In genomic region chr7:110288731-110289191, GRCm38 (mm10) we compare ENCODE assay signal across 7 mouse cellular contexts.
DNase-seq lines count a peak whose midpoint lies in the region; ATAC-seq and TF ChIP-seq lines count a peak whose summit lies in the region.

No protein-coding gene starts in this region.

- no peaks in the 10 kb centered on the region for H3K27me3 ChIP-seq in spleen, adult 2 months (ENCODE audit: control insufficient read depth, insufficient read depth, low read length)
- no peaks in the 10 kb centered on the region for H3K27me3 ChIP-seq in embryonic facial prominence, embryonic 15.5 days

- intact Hi-C loops in heart, postnatal 36 days (cut with DNase I): loop anchor here (2.0 to 5.0 kb wide), 3 partner anchors 38 to 514 kb away; no protein-coding TSS in a partner anchor

- peak overlapping the region; percentile 61 for H3K27ac ChIP-seq in spleen, adult 2 months (ENCODE audit: insufficient read depth, low read length)
- peak overlapping the region; percentile 48; the same call in 1 of the 2 replicates for H3K27ac ChIP-seq in embryonic facial prominence, embryonic 15.5 days (replicated peaks)

- no peak for DNase-seq in spleen, adult 2 months (ENCODE audit: low read depth in 1 of 2, low spot score in 2 of 2)
- no peak for DNase-seq in spleen, adult 18-20 months
- peak; percentile 81 to 84 for DNase-seq in heart, postnatal 36 days
- peak; percentile 63 for DNase-seq in lung, postnatal 25 days (ENCODE audit: low spot score)
- DNase-seq in retina, postnatal 1 day: no peak
- no peak for DNase-seq in thymus, postnatal 36 days

- no peak for TF ChIP-seq CTCF in spleen, adult 2 months (IDR thresholded peaks at IDR 0.05; ENCODE audit: extremely low read depth, insufficient read depth, insufficient read length, insufficient replicate concordance)

- H3K4me2 ChIP-seq in embryonic facial prominence, embryonic 15.5 days (replicated peaks): no peak overlapping the region

- peak; percentile 68 for ATAC-seq in embryonic facial prominence, embryonic 15.5 days (ENCODE audit: insufficient number of reproducible peaks, low FRiP score, low TSS enrichment, low read depth)

- no peak for TF ChIP-seq POLR2A in spleen, adult 2 months (IDR thresholded peaks at IDR 0.05; ENCODE audit: low read depth, low read length)

- WGBS in spleen, adult 2 months: 87% methylated on average over 6 of the region's 6 CpGs
- 69% methylated on average over 6 of the region's 6 CpGs for WGBS in embryonic facial prominence, embryonic 15.5 days

- peaks cover 25% of the 10 kb centered on the region; the same call in 1 of the 2 replicates for H3K4me1 ChIP-seq in spleen, adult 2 months (ENCODE audit: control insufficient read depth, insufficient read depth, insufficient read length)
- peaks cover 20% of the 10 kb centered on the region for H3K4me1 ChIP-seq in embryonic facial prominence, embryonic 15.5 days

- 0 out of 2 replicates have a peak, but pooled peaks cover 2% of the 10 kb centered on the region for H3K36me3 ChIP-seq in spleen, adult 2 months (ENCODE audit: control insufficient read depth, insufficient read depth, low read length)
- no peaks in the 10 kb centered on the region for H3K36me3 ChIP-seq in embryonic facial prominence, embryonic 15.5 days

- H3K4me3 ChIP-seq in spleen, adult 2 months (ENCODE audit: extremely low read depth, insufficient read depth, insufficient read length): no peak overlapping the region
- no peak overlapping the region for H3K4me3 ChIP-seq in embryonic facial prominence, embryonic 15.5 days (replicated peaks)

- H3K9ac ChIP-seq in embryonic facial prominence, embryonic 15.5 days: no peak overlapping the region

- no peaks in the 10 kb centered on the region for H3K9me3 ChIP-seq in embryonic facial prominence, embryonic 15.5 days (replicated peaks)

Comparison
In these comparisons a context has a peak if more than half of its experiments do, and no peak if none do; other contexts are left out.
1. DNase-seq: peak in heart, postnatal 36 days (2 of 2) and lung, postnatal 25 days (single experiment); none in spleen, adult 2 months (0 of 2), spleen, adult 18-20 months (0 of 2), retina, postnatal 1 day (single experiment) and thymus, postnatal 36 days (0 of 2).